Mouse (Mus musculus): Measurements from ENCODE around the gene Dock2. TPM values are rescaled to one million over a fixed set of nuclear protein-coding genes. Genes with fewer than 3 reads are reported as not detected.

Gene Dock2
- polyA plus RNA-seq, 1 experiment from 2014 or later, result 0.72 TPM

DNA sequence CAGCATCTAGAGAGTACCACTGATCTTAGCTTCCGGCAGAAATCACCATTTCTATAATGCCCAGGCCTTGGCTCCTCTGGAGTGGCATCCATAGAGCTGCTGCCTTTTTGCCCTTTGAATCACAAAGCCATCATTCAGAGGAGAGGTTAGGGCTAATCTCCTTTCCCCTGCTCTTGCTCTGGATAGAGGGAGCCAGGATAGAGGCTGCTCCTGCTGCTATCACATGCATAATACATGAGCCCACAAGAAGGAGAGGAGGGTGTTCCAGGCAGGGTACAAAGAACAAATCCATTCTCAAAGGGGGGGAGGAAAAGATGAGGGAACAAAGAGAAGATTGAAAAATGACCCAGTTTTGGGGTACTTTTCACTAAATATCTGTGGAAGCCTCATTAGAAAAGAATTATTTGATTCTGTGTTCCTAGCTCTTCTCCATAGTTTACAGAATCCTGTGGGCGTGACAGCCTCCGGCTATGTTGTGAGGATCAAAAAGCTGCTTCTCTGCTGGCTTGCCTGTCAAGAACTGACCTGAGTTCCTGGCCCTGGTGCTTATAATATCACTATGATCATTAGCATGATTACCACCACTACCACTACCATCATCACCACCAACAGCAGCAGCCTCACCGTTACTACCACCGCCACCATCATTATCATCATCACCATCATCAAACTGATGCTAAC lies 485.9 kb downstream of the Dock2 start:
- Histone ChIP-seq H3K36me3 (ENCODE audit: control insufficient read depth, insufficient read depth) (no peaks in the 10 kb centered on the region), H3K4me1 (replicated peaks; ENCODE audit: control insufficient read depth, insufficient read depth, low read length) (peaks cover 8% of the 10 kb centered on the region), H3K4me2 (ENCODE audit: low read length) (no peak overlapping the region), H3K4me3 (replicated peaks; ENCODE audit: low read length) (no peak overlapping the region), H3K27me3 (replicated peaks; ENCODE audit: control insufficient read depth, insufficient read depth, low read length) (no peaks in the 10 kb centered on the region), H3K9me3 (ENCODE audit: control insufficient read depth, low read length) (no peaks in the 10 kb centered on the region), H3K27ac (ENCODE audit: low read length) (no peak overlapping the region), H3K9ac (replicated peaks; ENCODE audit: low read depth, low read length) (no peak overlapping the region)
- WGBS, result 29% methylated on average over 5 of the region's 5 CpGs
- peak; percentile 85 for ATAC-seq

DNA sequence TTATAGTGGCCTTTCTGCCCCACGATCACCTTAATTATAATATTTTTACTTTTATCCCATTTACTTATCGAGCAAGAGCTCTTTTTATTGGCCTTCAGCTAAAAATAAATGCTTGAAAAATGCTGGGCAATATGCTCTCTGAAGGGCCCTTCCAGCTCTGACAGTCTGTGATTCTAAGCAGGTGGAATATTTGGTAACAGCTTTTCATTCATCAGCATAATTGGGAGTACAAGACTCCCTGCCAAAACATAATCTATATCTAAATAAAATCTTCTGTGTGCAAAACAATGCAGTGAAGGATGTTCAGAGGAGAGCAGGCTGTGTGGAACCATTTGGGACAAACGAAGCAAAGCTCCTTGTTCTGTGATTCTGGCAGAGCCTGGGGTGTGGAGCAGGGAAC lies 492.4 kb downstream of the Dock2 start:
- Histone ChIP-seq H3K9me3 (ENCODE audit: control insufficient read depth, low read length) (no peaks in the 10 kb centered on the region), H3K4me2 (ENCODE audit: low read length) (no peak overlapping the region), H3K9ac (replicated peaks; ENCODE audit: low read depth, low read length) (no peak overlapping the region), H3K4me3 (replicated peaks; ENCODE audit: low read length) (no peak overlapping the region), H3K27me3 (replicated peaks; ENCODE audit: control insufficient read depth, insufficient read depth, low read length) (no peaks in the 10 kb centered on the region), H3K36me3 (ENCODE audit: control insufficient read depth, insufficient read depth) (no peaks in the 10 kb centered on the region), H3K27ac (ENCODE audit: low read length) (no peak overlapping the region), H3K4me1 (replicated peaks; ENCODE audit: control insufficient read depth, insufficient read depth, low read length) (peaks cover 13% of the 10 kb centered on the region)
- peak; percentile 69 for ATAC-seq
- 17% methylated on average over 3 of the region's 3 CpGs for WGBS

DNA sequence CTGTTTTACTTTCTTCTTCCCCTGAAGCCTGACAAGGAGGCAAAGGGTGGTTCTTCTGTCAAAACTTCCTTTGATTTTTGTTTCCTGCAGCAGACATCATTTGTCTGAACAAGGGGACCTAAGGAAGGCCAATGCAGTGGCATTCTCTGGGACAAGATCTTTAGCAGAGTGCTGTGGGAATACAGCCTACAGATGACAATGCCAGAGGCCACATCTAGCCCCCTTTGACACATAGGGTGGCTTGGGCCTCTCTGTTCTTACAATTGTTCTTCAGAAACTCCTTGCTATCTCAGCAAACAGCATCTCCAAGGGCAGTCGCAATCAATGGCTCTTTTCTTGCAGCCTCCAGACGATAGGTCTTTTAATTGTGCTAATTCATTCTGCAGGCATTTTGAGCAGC lies 493.0 kb downstream of the Dock2 start:
- WGBS, result 8% methylated on average over 2 of the region's 2 CpGs
- Histone ChIP-seq H3K4me3 (replicated peaks; ENCODE audit: low read length) (no peak overlapping the region), H3K36me3 (ENCODE audit: control insufficient read depth, insufficient read depth) (no peaks in the 10 kb centered on the region), H3K9ac (replicated peaks; ENCODE audit: low read depth, low read length) (no peak overlapping the region), H3K27ac (ENCODE audit: low read length) (no peak overlapping the region), H3K4me2 (ENCODE audit: low read length) (no peak overlapping the region), H3K9me3 (ENCODE audit: control insufficient read depth, low read length) (no peaks in the 10 kb centered on the region), H3K4me1 (replicated peaks; ENCODE audit: control insufficient read depth, insufficient read depth, low read length) (peaks cover 13% of the 10 kb centered on the region), H3K27me3 (replicated peaks; ENCODE audit: control insufficient read depth, insufficient read depth, low read length) (no peaks in the 10 kb centered on the region; the same call in 1 of the 2 replicates)
- ATAC-seq, result no peak

DNA sequence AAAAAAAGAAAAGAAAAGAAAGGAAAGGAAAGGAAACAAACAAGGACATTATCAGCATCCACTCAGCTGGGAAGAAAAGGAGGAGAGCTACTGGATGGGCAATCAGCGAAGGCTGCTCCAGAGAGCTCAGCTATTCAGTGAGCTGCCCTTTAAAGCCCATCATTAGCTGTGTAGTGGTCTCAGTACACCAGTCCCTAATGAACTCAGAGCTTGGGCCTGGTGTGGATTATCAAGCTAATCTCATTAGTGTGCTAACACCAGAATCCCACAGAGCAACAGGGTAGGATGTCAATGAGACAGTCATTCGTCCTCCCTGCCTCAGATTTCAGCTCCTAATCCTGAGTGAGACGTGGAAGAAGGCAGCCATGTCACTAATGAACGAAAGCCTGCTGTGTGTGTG lies 493.4 kb downstream of the Dock2 start:
- Histone ChIP-seq H3K27ac (ENCODE audit: low read length) (no peak overlapping the region), H3K4me2 (ENCODE audit: low read length) (no peak overlapping the region), H3K4me1 (replicated peaks; ENCODE audit: control insufficient read depth, insufficient read depth, low read length) (peaks cover 13% of the 10 kb centered on the region), H3K36me3 (ENCODE audit: control insufficient read depth, insufficient read depth) (no peaks in the 10 kb centered on the region), H3K4me3 (replicated peaks; ENCODE audit: low read length) (no peak overlapping the region), H3K27me3 (replicated peaks; ENCODE audit: control insufficient read depth, insufficient read depth, low read length) (no peaks in the 10 kb centered on the region; the same call in 1 of the 2 replicates), H3K9ac (replicated peaks; ENCODE audit: low read depth, low read length) (no peak overlapping the region), H3K9me3 (ENCODE audit: control insufficient read depth, low read length) (no peaks in the 10 kb centered on the region)
- ATAC-seq, result no peak
- WGBS, result 4% methylated on average over 4 of the region's 4 CpGs

DNA sequence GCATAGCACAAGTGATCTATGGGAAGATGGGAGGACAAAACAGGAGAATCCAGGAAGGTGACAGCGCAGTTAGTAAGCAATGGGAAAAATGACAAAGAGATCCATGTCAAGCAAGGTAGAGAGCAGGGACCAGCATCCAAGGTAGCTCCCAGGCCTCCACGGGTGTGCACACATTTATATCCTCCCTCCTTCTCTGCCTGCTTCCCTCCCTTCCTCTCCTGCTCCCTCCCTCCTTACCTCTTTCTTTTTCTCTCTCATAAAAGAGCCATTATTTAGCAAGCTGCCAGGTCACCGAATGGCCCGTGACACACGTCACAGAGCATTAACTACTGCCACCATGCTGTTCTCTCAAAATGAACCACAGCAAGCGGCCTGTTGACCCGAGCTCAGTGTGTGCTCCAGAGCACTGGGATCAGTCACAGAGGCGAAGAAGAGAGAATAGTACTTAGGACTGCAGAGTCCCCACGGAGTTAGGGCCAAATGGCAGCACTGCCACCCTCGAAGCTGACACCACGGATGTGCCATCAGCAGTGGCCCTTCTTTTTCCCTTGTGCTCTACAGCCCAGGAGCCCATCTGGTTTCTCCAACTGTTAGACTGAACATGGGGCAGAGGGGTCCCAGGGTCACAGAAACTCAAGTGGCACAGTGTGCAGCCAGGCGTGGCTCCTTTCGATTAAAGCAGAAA lies 499.4 kb downstream of the Dock2 start:
- no peak overlapping the region for H3K27ac ChIP-seq (ENCODE audit: low read length)
- H3K9me3 ChIP-seq (ENCODE audit: control insufficient read depth, low read length), result no peaks in the 10 kb centered on the region
- 21% methylated on average over 13 of the region's 13 CpGs for WGBS
- ATAC-seq, result no peak
- H3K36me3 ChIP-seq (ENCODE audit: control insufficient read depth, insufficient read depth), result no peaks in the 10 kb centered on the region
- no peak overlapping the region for H3K9ac ChIP-seq (replicated peaks; ENCODE audit: low read depth, low read length)
- H3K4me3 ChIP-seq (replicated peaks; ENCODE audit: low read length), result no peak overlapping the region
- H3K27me3 ChIP-seq (replicated peaks; ENCODE audit: control insufficient read depth, insufficient read depth, low read length), result no peaks in the 10 kb centered on the region; the same call in 1 of the 2 replicates
- no peak overlapping the region for H3K4me2 ChIP-seq (ENCODE audit: low read length)
- 0 out of 2 replicates have a peak, but pooled peaks cover 2% of the 10 kb centered on the region for H3K4me1 ChIP-seq (replicated peaks; ENCODE audit: control insufficient read depth, insufficient read depth, low read length)

DNA sequence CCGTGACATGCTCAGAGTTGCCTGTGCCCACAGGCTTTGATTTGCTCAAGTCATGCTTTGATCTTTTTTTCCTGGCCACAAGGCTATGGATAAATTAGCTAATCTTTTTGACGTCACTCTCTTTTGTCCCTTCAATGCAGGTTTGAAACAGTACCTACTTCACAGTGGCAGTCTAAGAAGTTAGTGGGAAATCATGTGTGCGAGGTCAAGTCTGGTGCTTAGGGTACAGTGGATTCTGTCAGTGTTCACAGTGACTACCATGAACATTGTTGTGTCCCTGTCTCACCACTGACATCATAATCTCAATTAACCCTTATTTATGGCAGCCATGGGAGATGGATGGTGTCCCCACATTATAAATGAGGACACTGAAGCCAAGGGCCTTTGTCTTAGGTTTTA lies 506.6 kb downstream of the Dock2 start:
- H3K4me3 ChIP-seq (replicated peaks; ENCODE audit: low read length), result no peak overlapping the region
- H3K27ac ChIP-seq (ENCODE audit: low read length), result no peak overlapping the region
- H3K9me3 ChIP-seq (ENCODE audit: control insufficient read depth, low read length), result no peaks in the 10 kb centered on the region
- H3K4me2 ChIP-seq (ENCODE audit: low read length), result peak overlapping the region; percentile 27
- H3K27me3 ChIP-seq (replicated peaks; ENCODE audit: control insufficient read depth, insufficient read depth, low read length), result no peaks in the 10 kb centered on the region
- no peaks in the 10 kb centered on the region for H3K36me3 ChIP-seq (ENCODE audit: control insufficient read depth, insufficient read depth)
- no peak overlapping the region for H3K9ac ChIP-seq (replicated peaks; ENCODE audit: low read depth, low read length)
- ATAC-seq, result no peak; the same call in 1 of the 2 replicates
- 11% methylated on average over 3 of the region's 3 CpGs for WGBS
- H3K4me1 ChIP-seq (replicated peaks; ENCODE audit: control insufficient read depth, insufficient read depth, low read length), result peaks cover 16% of the 10 kb centered on the region

DNA sequence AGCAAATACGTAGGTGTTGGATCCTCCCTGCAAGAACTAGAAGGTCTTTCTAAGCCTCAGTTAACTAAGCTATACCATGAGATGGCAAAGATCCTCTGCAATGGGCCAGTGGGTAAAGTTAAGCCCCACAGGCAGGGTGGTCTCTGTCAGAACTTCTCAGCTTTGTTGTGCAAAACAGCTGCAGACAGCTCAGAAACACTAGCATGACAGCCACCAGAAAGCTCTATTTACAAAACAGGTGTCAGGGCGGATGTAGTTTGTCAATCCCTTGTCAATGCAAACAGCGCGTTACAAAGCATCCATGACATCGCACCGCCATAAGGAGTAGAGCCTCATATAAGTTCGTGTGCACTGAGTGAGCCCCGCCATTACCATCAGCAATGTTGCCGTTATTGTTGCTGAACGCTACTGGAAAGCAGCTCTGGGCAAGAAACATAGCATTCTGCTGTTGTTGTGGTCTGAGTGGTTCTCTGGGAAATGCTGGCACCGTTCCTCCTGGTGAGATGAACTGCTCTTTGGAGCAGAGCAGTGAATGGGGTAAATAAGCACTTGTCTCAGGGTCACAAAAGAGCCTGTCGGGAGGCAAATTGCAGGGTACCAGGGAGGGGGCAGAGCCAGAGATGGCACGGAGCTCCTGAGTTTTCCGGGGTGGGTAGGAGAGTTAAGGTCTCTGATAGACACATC lies 507.2 kb downstream of the Dock2 start:
- Histone ChIP-seq H3K9me3 (ENCODE audit: control insufficient read depth, low read length) (no peaks in the 10 kb centered on the region), H3K4me1 (replicated peaks; ENCODE audit: control insufficient read depth, insufficient read depth, low read length) (peaks cover 20% of the 10 kb centered on the region), H3K36me3 (ENCODE audit: control insufficient read depth, insufficient read depth) (no peaks in the 10 kb centered on the region), H3K4me2 (ENCODE audit: low read length) (peak overlapping the region; percentile 27), H3K9ac (replicated peaks; ENCODE audit: low read depth, low read length) (no peak overlapping the region), H3K4me3 (replicated peaks; ENCODE audit: low read length) (no peak overlapping the region), H3K27ac (ENCODE audit: low read length) (peak overlapping the region; percentile 42; the same call in 1 of the 2 replicates), H3K27me3 (replicated peaks; ENCODE audit: control insufficient read depth, insufficient read depth, low read length) (no peaks in the 10 kb centered on the region)
- 14% methylated on average over 14 of the region's 14 CpGs for WGBS
- peak; percentile 95 for ATAC-seq

DNA sequence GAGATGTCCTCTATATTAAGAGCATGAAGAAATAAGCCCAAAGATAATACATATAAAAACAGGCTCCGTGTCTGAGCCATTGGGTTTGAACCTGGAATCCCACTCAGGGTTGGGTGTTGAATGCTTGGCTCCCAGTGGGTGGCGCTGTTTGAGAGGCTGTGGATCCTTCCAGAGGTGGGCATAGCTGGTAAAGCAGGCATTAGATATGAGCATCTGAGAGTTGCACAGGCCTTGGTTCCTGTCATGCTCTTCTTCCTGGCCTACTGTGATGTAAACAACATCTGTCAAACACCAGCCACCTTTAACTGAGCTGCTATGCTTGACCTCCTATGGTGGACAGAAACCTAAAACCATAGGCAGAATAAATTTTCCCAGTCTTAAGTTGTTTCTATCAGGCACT lies 507.8 kb downstream of the Dock2 start:
- Histone ChIP-seq H3K4me2 (ENCODE audit: low read length) (peak overlapping the region; percentile 27; the same call in 1 of the 2 replicates), H3K4me1 (replicated peaks; ENCODE audit: control insufficient read depth, insufficient read depth, low read length) (peaks cover 20% of the 10 kb centered on the region), H3K27me3 (replicated peaks; ENCODE audit: control insufficient read depth, insufficient read depth, low read length) (no peaks in the 10 kb centered on the region), H3K36me3 (ENCODE audit: control insufficient read depth, insufficient read depth) (no peaks in the 10 kb centered on the region), H3K27ac (ENCODE audit: low read length) (peak overlapping the region; percentile 42; the same call in 1 of the 2 replicates), H3K9me3 (ENCODE audit: control insufficient read depth, low read length) (no peaks in the 10 kb centered on the region), H3K4me3 (replicated peaks; ENCODE audit: low read length) (no peak overlapping the region), H3K9ac (replicated peaks; ENCODE audit: low read depth, low read length) (no peak overlapping the region)
- 46% methylated on average over 2 of the region's 2 CpGs for WGBS
- no peak for ATAC-seq

DNA sequence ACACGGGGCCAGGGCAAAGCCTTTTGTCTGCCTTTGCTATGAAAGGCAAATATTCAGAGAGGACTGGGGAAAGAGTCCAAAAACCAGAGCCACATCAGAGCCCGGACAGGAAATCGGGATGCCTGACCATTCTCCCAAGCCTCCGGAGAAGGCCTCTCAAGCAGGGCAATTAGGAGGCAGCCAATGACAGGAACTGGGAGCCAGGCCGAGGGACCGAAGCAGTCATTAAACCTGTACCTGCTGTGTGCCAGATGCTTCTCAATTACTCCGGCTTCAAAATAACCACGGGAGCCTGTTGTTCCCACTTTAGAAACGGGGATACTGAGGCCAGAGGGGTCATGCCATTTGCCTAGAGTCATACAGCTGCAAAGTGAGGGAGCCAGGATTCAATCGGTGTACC lies 511.7 kb downstream of the Dock2 start:
- H3K9me3 ChIP-seq (ENCODE audit: control insufficient read depth, low read length), result no peaks in the 10 kb centered on the region
- 0 out of 2 replicates have a peak, but pooled peaks have one; percentile 27 for ATAC-seq
- no peaks in the 10 kb centered on the region for H3K36me3 ChIP-seq (ENCODE audit: control insufficient read depth, insufficient read depth)
- 12% methylated on average over 10 of the region's 10 CpGs for WGBS
- H3K4me1 ChIP-seq (replicated peaks; ENCODE audit: control insufficient read depth, insufficient read depth, low read length), result peaks cover 17% of the 10 kb centered on the region
- H3K27ac ChIP-seq (ENCODE audit: low read length), result no peak overlapping the region
- H3K9ac ChIP-seq (replicated peaks; ENCODE audit: low read depth, low read length), result no peak overlapping the region
- H3K4me2 ChIP-seq (ENCODE audit: low read length), result no peak overlapping the region
- H3K4me3 ChIP-seq (replicated peaks; ENCODE audit: low read length), result no peak overlapping the region
- H3K27me3 ChIP-seq (replicated peaks; ENCODE audit: control insufficient read depth, insufficient read depth, low read length), result no peaks in the 10 kb centered on the region

Data from forebrain, embryonic 16.5 days (tissue).